Mouse (Mus musculus) B cell, adult 2 months (primary cell): ENCODE measurements around the gene Ndufb6.

Experiments used
- DNase-seq, 2 experiments: peaks; one replicate each; pipeline ENCODE4 v3.0.0; 2022

The Ndufb6 gene

DNA sequence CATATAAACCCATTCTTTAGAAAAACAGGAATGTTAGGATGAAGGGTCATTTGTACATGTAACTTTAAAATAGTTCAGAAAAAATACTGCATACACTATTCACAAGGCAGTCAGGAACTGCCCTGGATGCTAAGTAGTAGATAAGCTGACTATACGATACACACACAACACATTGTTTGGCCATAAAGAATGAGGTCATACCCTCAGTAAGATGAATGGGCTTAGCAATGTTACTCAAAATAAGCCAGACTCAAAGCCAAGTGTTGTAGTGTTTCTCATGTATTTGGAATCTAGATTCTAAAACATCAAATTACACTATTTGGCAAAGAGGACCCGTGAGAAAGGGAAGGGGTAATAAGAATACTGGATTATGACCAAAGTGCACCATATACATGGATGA lies 25.5 kb downstream of the Ndufb6 start:
- no peak for DNase-seq

DNA sequence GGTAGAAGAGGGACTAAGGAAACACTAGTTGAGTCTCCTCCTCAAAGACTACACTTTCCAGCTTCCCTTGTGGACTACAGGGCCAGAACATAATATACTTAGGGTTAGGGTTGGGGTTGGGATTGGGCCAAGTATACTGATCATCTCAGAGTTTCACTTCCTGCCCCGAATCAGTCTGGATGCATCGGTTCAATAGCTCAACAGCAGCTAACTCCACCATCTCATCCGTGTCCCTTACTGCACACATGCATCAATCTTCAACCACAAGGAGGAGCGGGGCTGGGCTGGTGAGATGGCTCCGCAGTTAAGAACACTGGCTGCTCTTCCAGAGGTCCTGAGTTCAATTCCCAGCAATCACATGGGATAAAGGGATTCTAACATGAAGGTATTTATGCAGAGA lies 28.2 kb downstream of the Ndufb6 start:
- DNase-seq = no peak

DNA sequence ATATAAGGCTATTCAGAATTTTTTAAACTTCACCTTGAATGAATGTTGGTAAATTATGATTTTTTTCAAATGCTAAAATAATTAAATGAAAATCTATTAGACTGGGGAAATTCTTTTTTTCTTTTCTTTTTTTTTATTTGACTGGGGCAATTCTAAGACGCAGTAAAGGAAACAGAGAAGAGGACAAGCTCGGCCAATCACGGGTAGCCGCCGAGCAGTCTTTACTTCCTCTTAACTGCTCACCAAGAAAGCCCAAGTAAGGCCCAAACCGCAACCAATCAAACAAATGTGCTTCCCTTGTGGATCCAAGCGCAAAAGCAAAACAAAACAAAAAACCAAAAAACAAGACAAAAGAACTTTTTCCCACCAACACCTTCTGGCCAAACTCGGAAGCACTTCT lies 35.2 kb downstream of the Ndufb6 start:
- peak; percentile 60 to 66 for DNase-seq

DNA sequence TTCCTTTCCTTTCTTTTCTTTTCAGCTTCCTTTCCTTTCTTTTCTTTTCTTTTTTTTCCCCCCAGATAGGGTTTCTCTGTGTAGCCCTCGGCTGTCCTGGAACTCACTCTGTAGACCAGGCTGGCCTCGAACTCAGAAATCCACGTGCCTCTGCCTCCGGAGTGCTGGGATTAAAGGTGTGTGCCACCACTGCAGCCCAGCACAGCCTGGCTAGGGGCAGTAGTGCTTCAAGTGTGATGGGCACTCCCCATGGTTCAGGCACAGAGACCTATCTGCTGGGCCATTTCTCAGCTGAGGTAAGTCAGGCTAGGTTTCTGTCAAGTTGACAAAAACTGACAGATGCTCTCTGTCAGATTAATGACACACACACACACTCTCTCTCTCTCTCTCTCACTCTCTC lies 36.2 kb downstream of the Ndufb6 start:
- no peak for DNase-seq

DNA sequence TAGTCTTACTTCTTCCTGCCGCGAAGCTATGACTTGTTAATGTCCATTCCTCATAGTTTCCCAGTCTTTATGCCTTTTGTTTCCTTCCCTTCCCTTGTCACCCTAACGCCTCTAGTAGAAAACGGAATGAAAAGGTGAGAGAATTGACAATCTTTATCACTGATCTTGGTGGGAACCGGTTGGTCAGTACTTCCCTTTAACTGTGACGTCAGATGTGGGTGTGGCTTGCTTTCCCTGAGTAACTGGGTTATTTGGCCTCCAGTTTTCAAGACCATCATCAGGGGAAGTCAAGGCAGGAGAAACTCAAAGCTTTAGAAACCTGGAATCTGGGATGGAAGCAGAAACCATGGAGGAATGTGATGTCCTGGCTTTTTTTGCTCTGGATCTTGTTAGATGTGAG lies 37.3 kb downstream of the Ndufb6 start:
- DNase-seq = peak; percentile 22 to 23

DNA sequence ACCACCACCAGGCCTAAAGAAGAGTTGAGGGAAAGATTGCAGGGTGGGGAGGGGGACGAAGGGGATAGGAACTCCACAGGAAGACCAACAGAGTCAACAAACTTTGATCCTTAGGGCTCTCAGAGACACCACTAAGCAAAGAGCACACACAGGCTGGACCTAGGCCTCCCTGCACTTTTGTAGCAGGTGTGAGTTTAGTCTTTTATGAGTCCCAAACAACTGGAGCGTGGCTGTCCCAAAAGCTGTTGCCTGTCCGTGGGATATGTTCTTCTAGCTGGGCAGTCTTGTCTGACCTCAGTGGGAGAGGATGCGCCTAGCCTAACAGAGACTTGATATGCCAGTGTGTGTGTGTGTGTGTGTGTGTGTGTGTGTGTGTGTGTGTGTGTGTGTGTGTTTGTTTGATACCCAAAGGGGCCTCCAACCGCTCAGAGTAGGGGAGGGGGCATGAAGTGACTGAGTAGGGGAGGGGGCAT lies 38.9 kb downstream of the Ndufb6 start:
- DNase-seq = peak; percentile 11 to 13

DNA sequence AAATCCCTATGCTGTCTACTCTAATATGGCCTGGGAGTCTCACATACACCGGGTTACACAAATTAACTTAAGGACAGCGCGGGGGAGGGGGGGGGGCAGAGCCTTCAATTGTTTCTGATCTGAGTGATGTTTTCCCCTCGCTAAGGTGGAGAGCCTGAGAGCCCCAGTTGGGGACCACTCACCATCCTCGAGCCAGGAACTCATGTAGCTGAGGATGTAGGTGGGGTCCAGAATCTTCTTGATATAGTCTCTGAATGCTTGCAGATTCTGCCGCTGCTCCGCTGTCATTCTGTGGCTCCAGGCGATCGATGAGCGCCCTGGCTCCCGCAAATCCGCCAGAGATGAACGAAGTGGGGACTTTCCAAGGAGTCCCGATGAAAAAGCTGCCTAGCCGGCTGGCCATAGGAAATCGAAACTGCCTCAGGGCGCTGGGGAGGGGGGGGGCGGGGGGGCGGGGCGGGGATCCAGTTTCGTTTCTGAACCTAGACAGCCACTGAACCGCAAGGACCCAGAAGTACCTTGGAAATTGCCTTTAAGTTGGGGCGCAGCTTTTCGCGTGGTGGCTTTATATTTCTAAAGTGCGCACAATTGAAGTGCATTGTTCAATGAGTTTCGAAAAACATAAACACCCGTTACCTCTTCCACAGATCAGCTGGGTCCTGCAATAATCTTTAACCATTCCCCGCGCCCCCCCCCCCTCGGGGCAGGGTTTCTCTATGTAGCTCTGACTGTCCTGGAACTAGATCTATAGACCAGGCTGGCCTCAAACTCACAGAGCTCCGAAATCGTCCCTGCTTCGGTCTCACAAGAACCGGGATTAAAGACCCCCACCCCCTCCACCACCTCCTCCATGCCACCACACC lies 39.6 kb downstream of the Ndufb6 start, which contains the start of gene Ddx58:
TSS of gene Ddx58 (minus strand) at position 420 of the 863 bp plus-strand sequence.
- peak; percentile 48 to 61 for DNase-seq

DNA sequence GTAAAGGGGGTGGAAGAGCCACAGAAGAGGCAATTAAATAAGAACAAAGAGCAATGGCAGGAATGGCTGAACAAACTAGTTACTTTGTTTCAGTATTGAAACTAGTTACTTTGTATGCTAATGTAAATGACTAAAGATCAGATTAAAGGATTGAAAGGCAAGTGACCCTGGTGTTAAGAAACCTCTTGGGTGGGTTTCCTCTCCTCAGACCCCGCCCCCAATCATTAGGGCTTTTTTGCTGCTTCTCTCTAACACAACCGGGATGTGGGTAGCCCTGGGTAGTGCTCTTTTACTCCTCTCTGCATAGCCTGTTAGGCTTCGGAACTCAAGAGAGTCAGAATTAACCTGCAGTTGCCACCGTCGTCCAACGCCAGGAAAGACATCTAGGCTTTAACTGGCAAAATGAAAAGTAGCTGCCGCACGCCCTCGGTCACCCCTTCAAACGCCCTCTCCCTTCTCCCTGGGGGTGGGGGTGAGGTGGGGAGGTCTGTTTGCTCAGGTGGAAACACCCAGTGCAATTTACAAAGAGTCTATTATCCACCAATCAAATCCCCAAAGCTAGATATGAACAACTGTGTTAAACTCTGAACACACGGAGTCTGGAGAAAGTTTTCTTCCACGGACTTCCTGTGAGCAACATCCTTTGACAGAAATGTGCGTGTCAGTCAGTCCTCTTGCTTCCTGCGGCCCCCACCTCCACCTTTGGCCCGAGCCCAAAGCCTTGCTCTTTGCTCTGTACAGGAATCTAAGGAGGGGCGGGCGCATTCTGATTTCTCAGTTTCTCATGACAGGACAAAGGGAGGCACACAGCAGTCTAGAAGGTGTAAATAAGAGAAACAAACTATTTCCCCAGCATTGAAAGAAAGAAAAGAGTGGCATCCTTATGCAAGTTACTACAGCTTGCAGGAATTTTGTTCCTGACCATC lies 40.5 kb downstream of the Ndufb6 start:
- peak; percentile 49 to 51 for DNase-seq

DNA sequence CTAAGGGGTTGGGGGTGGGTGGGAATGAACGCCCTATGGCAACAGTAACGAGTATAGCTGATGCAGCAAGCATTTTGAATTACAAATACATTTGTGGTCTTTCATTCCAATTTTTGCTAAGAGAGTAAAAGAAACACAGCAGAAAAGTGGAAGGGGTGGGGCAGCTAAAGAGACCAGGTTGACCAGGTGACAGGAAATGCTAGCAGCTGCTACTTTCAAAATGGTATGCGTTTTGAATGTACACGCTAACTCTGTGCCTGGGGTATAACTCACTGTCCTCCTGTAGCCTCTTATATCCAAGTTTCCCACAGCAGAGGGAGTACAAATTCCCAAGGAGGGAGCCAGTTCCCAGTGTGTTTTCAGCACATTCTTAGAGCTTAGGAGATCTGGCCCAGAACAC lies 42.4 kb downstream of the Ndufb6 start:
- peak; percentile 31 to 41 for DNase-seq

DNA sequence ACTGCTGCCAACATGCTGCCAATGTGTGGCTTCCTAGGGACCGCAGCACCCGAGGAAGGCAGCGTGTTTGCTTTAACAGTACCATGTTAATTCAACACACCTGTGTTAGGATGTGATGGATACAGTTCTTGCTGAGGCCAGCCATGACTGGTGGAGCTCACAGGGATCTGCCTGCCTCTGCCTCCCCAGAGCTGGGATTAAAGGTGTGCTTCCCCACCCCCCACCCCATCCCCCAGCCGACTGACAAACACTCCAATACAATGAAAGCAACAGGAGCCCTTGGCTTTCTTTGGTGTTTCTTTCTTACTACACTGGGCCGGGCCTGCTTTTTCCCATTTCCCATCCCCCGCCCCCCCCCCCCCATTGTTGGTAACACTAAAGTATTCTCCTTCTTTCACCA lies 45.0 kb downstream of the Ndufb6 start:
- DNase-seq = no peak

DNA sequence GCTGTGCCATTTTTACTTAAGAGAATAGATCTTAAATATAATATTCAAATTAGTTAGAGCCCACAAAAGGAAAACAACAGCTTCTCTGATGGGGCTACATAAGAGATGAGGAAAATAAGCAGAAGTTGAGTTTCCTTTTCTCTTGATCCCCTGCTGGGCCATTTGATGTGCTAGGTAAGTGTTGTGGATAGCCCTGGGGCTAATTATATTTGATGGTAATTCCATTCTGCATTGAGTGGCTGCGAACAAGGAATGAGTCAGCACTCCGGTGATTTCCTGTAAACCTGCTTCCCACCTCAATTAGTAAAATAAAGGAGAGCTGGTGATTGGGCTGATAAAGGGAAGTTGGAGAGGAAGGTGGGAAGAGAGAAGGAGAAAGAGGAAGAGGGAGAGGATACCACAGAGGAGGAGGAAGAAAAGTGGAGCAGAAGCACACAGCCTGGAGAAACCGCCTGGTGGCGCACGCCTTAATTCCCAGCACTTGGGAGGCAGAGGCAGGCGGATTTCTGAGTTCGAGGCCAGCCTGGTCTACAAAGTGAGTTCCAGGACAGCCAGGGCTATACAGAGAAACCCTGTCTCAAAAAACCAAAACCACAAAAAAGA lies 46.1 kb downstream of the Ndufb6 start:
- no peak for DNase-seq

DNA sequence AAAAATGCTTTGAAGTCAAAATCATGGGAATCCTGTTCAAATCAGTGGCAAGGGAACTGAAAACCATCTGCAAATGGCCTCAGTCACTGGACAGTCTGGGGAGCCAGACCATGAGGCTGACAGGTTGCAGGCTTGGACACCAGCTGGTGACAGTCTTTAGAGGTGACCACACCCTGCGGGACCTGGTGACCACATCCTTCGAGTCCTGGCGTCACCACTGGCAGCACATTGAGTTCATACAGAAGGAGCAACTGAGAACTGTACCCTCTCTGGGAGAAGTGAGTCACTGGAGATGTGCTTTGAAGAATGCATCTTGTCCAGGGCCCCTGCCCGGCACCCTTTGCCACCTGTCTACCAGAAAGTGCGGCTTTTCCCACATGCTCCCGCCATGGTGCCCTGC lies 49.5 kb downstream of the Ndufb6 start:
- DNase-seq = no peak

DNA sequence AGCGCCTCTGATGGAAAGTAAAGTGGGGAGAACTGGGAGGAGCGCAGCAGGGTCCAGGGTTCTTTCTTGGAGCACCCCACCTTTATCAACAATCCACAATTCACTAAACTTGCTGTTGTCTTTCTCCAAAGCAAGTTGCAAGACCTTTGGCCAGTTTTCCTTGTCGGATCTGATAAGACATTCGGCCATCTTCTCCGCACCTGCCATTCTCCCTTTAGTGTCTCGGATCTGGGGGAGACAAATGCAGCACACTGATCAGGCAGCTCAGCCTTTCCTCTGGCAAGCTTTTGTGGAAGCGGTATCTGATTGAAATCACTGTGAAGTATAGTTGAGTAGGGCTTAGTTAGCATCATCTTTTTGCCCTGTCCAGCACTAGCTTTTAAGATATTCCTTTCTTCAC lies 51.3 kb downstream of the Ndufb6 start:
- no peak for DNase-seq

DNA sequence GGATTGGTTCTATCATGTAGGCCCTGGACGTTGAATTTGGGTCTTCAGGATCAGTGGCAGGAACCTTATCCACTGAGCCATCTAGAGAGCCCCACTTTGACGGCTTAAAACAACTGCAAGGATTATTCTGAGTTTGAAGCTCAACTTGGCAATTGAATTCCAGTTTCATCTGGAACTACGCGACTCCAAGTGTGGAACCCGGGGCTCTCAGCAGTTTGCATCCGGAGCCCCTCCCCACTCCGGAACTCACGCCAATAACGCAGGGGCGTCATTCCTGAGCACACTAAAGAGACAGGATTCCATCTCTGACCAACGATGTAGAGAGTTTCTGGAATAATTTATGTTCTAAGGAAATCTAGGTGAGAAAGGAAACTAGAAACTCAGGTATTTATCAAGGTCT lies 52.1 kb downstream of the Ndufb6 start:
- no peak for DNase-seq

DNA sequence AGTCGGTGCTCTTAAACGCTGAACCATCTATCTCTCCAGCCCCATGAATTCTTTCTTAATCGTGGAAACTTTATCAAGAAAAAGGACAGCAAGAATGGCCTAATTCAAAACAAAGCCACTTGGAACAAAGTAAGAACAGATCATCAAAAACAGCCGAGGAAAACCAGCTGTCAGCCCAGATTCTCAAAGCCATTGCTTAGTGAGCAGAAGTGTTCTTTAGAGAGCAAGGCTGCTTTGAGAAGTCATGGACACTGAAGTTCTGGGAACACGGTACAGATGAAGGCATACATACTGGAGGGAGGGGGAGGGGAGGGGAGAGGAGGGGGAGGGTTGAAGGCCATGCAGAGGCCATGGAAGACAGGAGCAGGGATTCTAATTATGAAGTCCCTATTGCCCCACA lies 53.1 kb downstream of the Ndufb6 start:
- DNase-seq = no peak

DNA sequence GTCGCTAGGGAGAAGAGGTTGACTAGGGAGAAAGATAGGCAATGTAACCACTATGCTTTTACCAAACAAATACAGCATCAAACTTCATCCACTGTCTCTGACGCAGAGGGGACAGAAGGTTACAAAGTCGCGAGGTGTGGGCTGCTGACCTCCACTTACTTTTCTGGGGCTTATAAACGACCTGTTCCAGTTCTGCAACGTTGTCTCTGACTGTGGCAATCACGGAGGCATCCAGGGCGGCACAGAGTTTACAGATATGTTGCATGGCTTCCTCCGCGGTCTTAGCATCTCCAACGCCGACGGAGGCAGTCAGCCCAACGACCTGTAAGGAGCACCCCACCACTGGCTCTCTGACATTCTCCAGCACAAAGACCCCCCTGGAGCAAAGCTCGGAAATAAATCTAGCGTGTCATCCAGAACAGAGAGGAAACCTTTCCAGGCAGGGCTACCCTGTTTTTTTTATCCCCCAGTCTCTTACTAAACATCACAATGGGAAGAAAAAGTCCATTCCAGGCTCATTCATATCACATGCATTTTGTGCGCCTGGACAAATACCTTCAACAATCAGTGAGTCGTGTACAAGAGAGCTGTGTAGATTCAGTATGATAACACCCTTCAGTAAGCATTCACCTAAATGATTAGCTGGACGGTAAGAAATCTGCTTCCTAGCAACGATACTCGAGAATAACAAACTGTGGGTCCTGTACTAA lies 57.2 kb downstream of the Ndufb6 start:
- DNase-seq = no peak

DNA sequence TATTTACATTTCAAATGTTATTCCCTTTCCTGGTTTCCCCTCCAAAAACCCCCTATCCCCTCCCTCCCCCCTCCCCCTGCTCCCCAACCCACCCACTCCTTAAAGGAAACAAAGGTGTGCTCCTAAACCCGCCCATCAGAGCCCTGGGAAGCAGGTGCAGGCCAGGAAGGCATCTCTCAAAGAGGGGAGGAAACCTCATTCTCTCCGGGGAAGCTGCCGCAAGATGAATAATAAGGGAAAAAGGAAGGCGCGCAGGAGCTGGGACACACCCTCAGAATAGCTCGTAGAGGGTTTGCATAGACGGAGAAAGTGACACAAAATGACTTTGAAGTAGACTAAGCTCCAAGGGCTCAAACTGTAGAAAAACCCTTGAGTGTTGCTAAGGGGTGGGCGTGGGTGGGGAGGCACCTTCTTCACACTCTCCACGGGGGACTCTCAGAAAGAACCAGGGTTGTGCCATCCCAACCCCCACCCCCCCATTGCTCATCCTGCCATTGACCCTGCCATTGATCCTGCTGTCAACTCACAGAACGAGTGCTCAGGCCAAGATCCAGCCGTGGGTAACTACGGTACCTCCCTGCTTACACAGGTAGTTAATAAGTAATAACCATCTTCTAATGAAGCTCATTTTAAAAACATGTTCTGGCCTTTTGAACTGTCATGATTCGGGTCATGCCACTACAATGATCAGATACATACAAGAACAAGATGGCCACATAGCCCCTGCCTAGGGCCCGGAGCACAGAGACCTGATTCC lies 58.0 kb downstream of the Ndufb6 start:
- no peak for DNase-seq
